Mouse (Mus musculus) thymus, adult 2 months (tissue): Measurements from ENCODE around the gene Sprr2f. TPM values are rescaled to one million over a fixed set of nuclear protein-coding genes. Genes with fewer than 3 reads are reported as not detected.

ENCODE experiments used
- DNase-seq: peaks from one replicate; pipeline ENCODE4 v3.0.0; 2021
- H3K27ac ChIP-seq: fragments of 200-500 bp; 2 replicates; pipeline ENCODE4 v1.5.1; 2012; ENCODE audit warnings: low read length, control low read depth; ENCODE audit not compliant: control insufficient read depth, insufficient read depth
- H3K27me3 ChIP-seq: fragments of 200-500 bp; 2 replicates; pipeline ENCODE4 v1.6.1; 2012; ENCODE audit warnings: mild to moderate bottlenecking, low read length, moderate library complexity, mixed read lengths; ENCODE audit not compliant: control insufficient read depth, insufficient read depth
- H3K36me3 ChIP-seq: fragments of 200-500 bp; 2 replicates; pipeline ENCODE4 v1.6.1; 2012; ENCODE audit warnings: mild to moderate bottlenecking, low read length, moderate library complexity; ENCODE audit not compliant: control insufficient read depth, insufficient read depth
- H3K4me1 ChIP-seq: fragments of 200-500 bp; replicated peaks from 2 replicates; pipeline ENCODE4 v1.6.1; 2012; ENCODE audit warnings: low read length; ENCODE audit not compliant: control insufficient read depth, insufficient read depth
- H3K4me3 ChIP-seq: fragments of 200-500 bp; 2 replicates; pipeline ENCODE4 v1.5.1; 2012; ENCODE audit warnings: mild to moderate bottlenecking, low read length, control low read depth, moderate library complexity; ENCODE audit not compliant: control insufficient read depth, insufficient read depth
- CTCF ChIP-seq: fragments of 200-500 bp; IDR thresholded peaks from 2 replicates; pipeline ENCODE4 v1.5.1; 2012; ENCODE audit warnings: mild to moderate bottlenecking, control low read depth, low read length, moderate library complexity, borderline replicate concordance; ENCODE audit not compliant: control insufficient read depth, poor library complexity, insufficient read depth; ENCODE audit errors: extremely low read depth
- POLR2A ChIP-seq: fragments of 200-500 bp; IDR thresholded peaks from 2 replicates; pipeline ENCODE4 v1.6.1; 2012; ENCODE audit warnings: mild to moderate bottlenecking, low read length, control low read depth, moderate library complexity; ENCODE audit not compliant: control insufficient read depth, poor library complexity, insufficient read depth; ENCODE audit errors: extremely low read depth
- WGBS: fragments of 180-500 bp; shearing (Covaris S2); methylation state at CpG from one replicate; pipeline ENCODE4 v1.1.7; 2018; 5-methylcytosine and 5-hydroxymethylcytosine counted together
- polyA plus RNA-seq: library from polyadenylated mRNA; depleted of rRNA; stranded (reverse); fragments of >200 nt; gene quantifications from 2 replicates; pipeline ENCODE4 v1.2.3, GENCODE M21; 2012; rRNA removed

Sprr2f gene
- polyA plus RNA-seq: 0.52 and 0.93 TPM in 2 replicates

GRCm38 (mm10) chr3:92364887-92365286 lies at the start of gene Sprr2f:
Sprr2f (plus strand) TSS chr3:92365187.
- no peak within 1 kb of the TSS for H3K4me3 ChIP-seq
- TF ChIP-seq POLR2A (no peak), CTCF (no peak)
- H3K27ac ChIP-seq: no peak within 1 kb of the TSS
- no peaks in the 10 kb centered on the region for H3K36me3 ChIP-seq
- no peaks in the 10 kb centered on the region for H3K4me1 ChIP-seq
- WGBS: 77% methylated on average over 3 of the region's 3 CpGs
- no peaks in the 10 kb centered on the region for H3K27me3 ChIP-seq
- DNase-seq: no peak

GRCm38 (mm10) chr3:92316320-92316719 lies 48.7 kb upstream of the Sprr2f start, which contains the start of gene Sprr2b:
Sprr2b (plus strand) TSS chr3:92316620.
- H3K27me3 ChIP-seq: no peaks in the 10 kb centered on the region
- 79% methylated on average over 2 of the region's 2 CpGs for WGBS
- no peak for TF ChIP-seq CTCF
- TF ChIP-seq POLR2A: no peak
- H3K4me1 ChIP-seq: no peaks in the 10 kb centered on the region
- no peak within 1 kb of the TSS for H3K27ac ChIP-seq
- DNase-seq: no peak
- H3K4me3 ChIP-seq: no peak within 1 kb of the TSS
- H3K36me3 ChIP-seq: no peaks in the 10 kb centered on the region

GRCm38 (mm10) chr3:92317384-92317783 lies 47.6 kb upstream of the Sprr2f start:
- no peaks in the 10 kb centered on the region for H3K36me3 ChIP-seq
- H3K4me1 ChIP-seq: no peaks in the 10 kb centered on the region
- WGBS: 67% methylated on average over 2 of the region's 2 CpGs
- no peak for DNase-seq
- TF ChIP-seq CTCF (no peak), POLR2A (no peak)
- no peaks in the 10 kb centered on the region for H3K27me3 ChIP-seq
- no peak overlapping the region for H3K4me3 ChIP-seq
- no peak overlapping the region for H3K27ac ChIP-seq

- TF ChIP-seq CTCF: no peak
- TF ChIP-seq POLR2A: no peak
- 92% methylated on average over 1 of the region's 1 CpGs for whole genome bisulfite sequencing
- Histone ChIP-seq H3K27me3 (no peaks in the 10 kb centered on the region), H3K4me3 (no peak overlapping the region), H3K36me3 (no peaks in the 10 kb centered on the region), H3K4me1 (no peaks in the 10 kb centered on the region), H3K27ac (no peak overlapping the region)
- DNase-seq: no peak
These were observed 28.7 kb upstream of the Sprr2f start for GRCm38 (mm10) chr3:92336278-92336677.

GRCm38 (mm10) chr3:92338840-92339239 lies 26.1 kb upstream of the Sprr2f start, which contains the start of gene Sprr2d:
Sprr2d (plus strand) TSS chr3:92339140.
- no peak for DNase-seq
- Histone ChIP-seq H3K4me1 (no peaks in the 10 kb centered on the region), H3K27ac (no peak within 1 kb of the TSS), H3K36me3 (no peaks in the 10 kb centered on the region), H3K4me3 (no peak within 1 kb of the TSS), H3K27me3 (no peaks in the 10 kb centered on the region)
- 95% methylated on average over 5 of the region's 5 CpGs for WGBS
- TF ChIP-seq CTCF (no peak), POLR2A (no peak)

GRCm38 (mm10) chr3:92351843-92352242 lies 13.1 kb upstream of the Sprr2f start, which contains the start of gene Sprr2e:
Sprr2e (plus strand) TSS chr3:92352143.
- Histone ChIP-seq H3K27me3 (no peaks in the 10 kb centered on the region), H3K4me3 (no peak within 1 kb of the TSS), H3K36me3 (no peaks in the 10 kb centered on the region), H3K27ac (no peak within 1 kb of the TSS), H3K4me1 (no peaks in the 10 kb centered on the region)
- no peak for DNase-seq
- no peak for TF ChIP-seq CTCF
- TF ChIP-seq POLR2A: no peak
- WGBS: 82% methylated on average over 2 of the region's 2 CpGs

GRCm38 (mm10) chr3:92361619-92362018 lies 3.4 kb upstream of the Sprr2f start:
- Histone ChIP-seq H3K27ac (no peak overlapping the region), H3K4me3 (no peak overlapping the region), H3K4me1 (no peaks in the 10 kb centered on the region), H3K27me3 (no peaks in the 10 kb centered on the region), H3K36me3 (no peaks in the 10 kb centered on the region)
- DNase-seq: no peak
- TF ChIP-seq POLR2A: no peak
